Mouse (Mus musculus) effector memory CD4-positive, alpha-beta T cell, adult 5 months (primary cell): ENCODE results near the gene Slc39a7. TPM values are rescaled to one million over a fixed set of nuclear protein-coding genes. Genes with fewer than 3 reads are reported as not detected.

Source experiments
- polyA plus RNA-seq: library from polyadenylated mRNA; unstranded; fragments of 100-300 nt; shearing (Covaris generic); gene quantifications from one replicate; pipeline ENCODE4 v1.2.1, GENCODE M21; 2017

The Slc39a7 gene
- polyA plus RNA-seq, result 112 TPM

GRCm38 (mm10) chr17:34031465-34032173 lies at the start of gene Slc39a7, which contains the start of gene Rxrb:
TSS of gene Slc39a7 (minus strand) at chr17:34031682.
TSS of gene Rxrb (plus strand) at chr17:34031812.

GRCm38 (mm10) chr17:34038878-34039561 lies 7.5 kb upstream of the Slc39a7 start, which contains the start of gene Col11a2:
TSS of gene Col11a2 (plus strand) at chr17:34039437.

GRCm38 (mm10) chr17:34027656-34028223 lies 3.7 kb downstream of the Slc39a7 start, which contains the start of gene H2-Ke6:
TSS of gene H2-Ke6 (minus strand) at chr17:34028060.

GRCm38 (mm10) chr17:34024317-34024821 lies 7.1 kb downstream of the Slc39a7 start, which contains the start of gene Ring1:
TSS of gene Ring1 (minus strand) at chr17:34024680.

GRCm38 (mm10) chr17:34000150-34000537 lies 31.3 kb downstream of the Slc39a7 start, which contains the start of gene H2-K1:
TSS of gene H2-K1 (minus strand) at chr17:34000347.

Other genes with a start within 250 kb of the Slc39a7 start
- 0.39 TPM for gene Angptl4, start 249.9 kb downstream of the Slc39a7 start, polyA plus RNA-seq
- 2.5 TPM for gene Kank3, start 221.2 kb downstream of the Slc39a7 start, polyA plus RNA-seq
- gene Rps28, start 207.1 kb downstream of the Slc39a7 start, polyA plus RNA-seq, result 1,034 TPM
- 205 TPM for gene Ndufa7, start 207.1 kb downstream of the Slc39a7 start, polyA plus RNA-seq
- gene Cd320, start 188.6 kb downstream of the Slc39a7 start, polyA plus RNA-seq, result 16.6 TPM
- gene Gm7029, start 157.8 kb downstream of the Slc39a7 start, polyA plus RNA-seq, result not detected
- 2.4 TPM for gene Kifc1, start 141.0 kb downstream of the Slc39a7 start, polyA plus RNA-seq
- gene Platr17, start 126.5 kb downstream of the Slc39a7 start, polyA plus RNA-seq, result 3.3 TPM
- gene Daxx, start 122.3 kb downstream of the Slc39a7 start, polyA plus RNA-seq, result 58.7 TPM
- 359 TPM for gene Tapbp, start 115.8 kb downstream of the Slc39a7 start, polyA plus RNA-seq
- gene Zbtb22, start 115.8 kb downstream of the Slc39a7 start, polyA plus RNA-seq, result 18.9 TPM
- 91.0 TPM for gene Rgl2, start 102.1 kb downstream of the Slc39a7 start, polyA plus RNA-seq
- 83.7 TPM for gene Pfdn6, start 91.3 kb downstream of the Slc39a7 start, polyA plus RNA-seq
- 38.7 TPM for gene Wdr46, start 91.0 kb downstream of the Slc39a7 start, polyA plus RNA-seq
- 7.9 TPM for gene B3galt4, start 80.2 kb downstream of the Slc39a7 start, polyA plus RNA-seq
- 48.6 TPM for gene Vps52, start 75.9 kb downstream of the Slc39a7 start, polyA plus RNA-seq
- 2,421 TPM for gene Rps18, start 75.7 kb downstream of the Slc39a7 start, polyA plus RNA-seq
- gene H2-K1, start 31.3 kb downstream of the Slc39a7 start, polyA plus RNA-seq, result 13,966 TPM
- gene Ring1, start 7.0 kb downstream of the Slc39a7 start, polyA plus RNA-seq, result 29.5 TPM
- gene H2-Ke6, start 3.6 kb downstream of the Slc39a7 start, polyA plus RNA-seq, result 238 TPM
- gene Rxrb, start 130 bp upstream of the Slc39a7 start, polyA plus RNA-seq, result 85.3 TPM
- gene Col11a2, start 7.8 kb upstream of the Slc39a7 start, polyA plus RNA-seq, result 0.94 TPM
- 6.3 TPM for gene H2-Oa, start 60.7 kb upstream of the Slc39a7 start, polyA plus RNA-seq
- 18.9 TPM for gene H2-DMa, start 87.9 kb upstream of the Slc39a7 start, polyA plus RNA-seq
- gene Brd2, start 91.0 kb upstream of the Slc39a7 start, polyA plus RNA-seq, result 276 TPM
- 0.97 TPM for gene H2-DMb2, start 111.6 kb upstream of the Slc39a7 start, polyA plus RNA-seq
- gene H2-DMb1, start 121.4 kb upstream of the Slc39a7 start, polyA plus RNA-seq, result not detected
- 199 TPM for gene Tap1, start 155.9 kb upstream of the Slc39a7 start, polyA plus RNA-seq
- 260 TPM for gene Psmb9, start 156.1 kb upstream of the Slc39a7 start, polyA plus RNA-seq
- 610 TPM for gene Psmb8, start 166.0 kb upstream of the Slc39a7 start, polyA plus RNA-seq
- gene Tap2, start 171.8 kb upstream of the Slc39a7 start, polyA plus RNA-seq, result 230 TPM
- 31.4 TPM for gene H2-Ob, start 207.2 kb upstream of the Slc39a7 start, polyA plus RNA-seq
- gene H2-Ab1, start 226.0 kb upstream of the Slc39a7 start, polyA plus RNA-seq, result 5.6 TPM